9 mouse cellular contexts compared by ENCODE assay signal in the genomic region with DNA sequence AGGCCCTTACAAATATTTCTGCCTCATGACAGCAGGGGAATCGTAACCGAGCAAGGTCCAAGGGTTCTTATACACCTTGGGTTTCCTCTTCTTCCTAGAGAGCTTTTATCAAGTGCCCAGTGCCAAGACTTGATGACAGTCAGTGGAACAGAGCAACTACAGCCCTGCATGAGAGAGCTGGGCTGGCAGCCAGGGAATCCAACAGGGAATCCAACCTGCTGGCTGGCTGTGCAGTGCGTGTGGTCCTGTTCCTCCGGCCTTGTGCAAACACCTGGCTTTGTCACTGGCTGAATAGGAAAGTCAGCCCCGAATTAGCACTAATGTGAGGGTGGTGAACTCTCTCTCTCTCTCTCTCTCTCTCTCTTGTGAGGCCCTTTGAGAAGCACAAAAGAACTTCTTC. TPM values are rescaled to one million over a fixed set of nuclear protein-coding genes. Genes with fewer than 3 reads are reported as not detected.
DNase-seq lines count a peak whose midpoint lies in the region; ATAC-seq lines count a peak whose summit lies in the region.
"Had no signal": no experiment of that assay in that cellular context is flagged by ENCODE, and none has a peak within 500 bp of the region (broad histone marks: within the 10 kb centered on the region; RNA-seq: fewer than 3 reads in every experiment).

No protein-coding gene starts in this region.

- H3K27me3 ChIP-seq in forebrain, embryonic 14.5 days (replicated peaks; ENCODE audit: control insufficient read depth, insufficient read depth, low read length) = no peaks in the 10 kb centered on the region
- H3K27me3 ChIP-seq in forebrain, embryonic 12.5 days = 0 out of 2 replicates have a peak, but pooled peaks cover 3% of the 10 kb centered on the region
- H3K27me3 ChIP-seq in kidney, embryonic 15.5 days = no peaks in the 10 kb centered on the region

- H3K4me2 ChIP-seq in forebrain, embryonic 14.5 days (ENCODE audit: low read length) = no peak overlapping the region
- H3K4me2 ChIP-seq in forebrain, embryonic 12.5 days = no peak overlapping the region
- H3K4me2 ChIP-seq in kidney, embryonic 15.5 days = no peak overlapping the region

- ATAC-seq in forebrain, embryonic 14.5 days = no peak
- ATAC-seq in forebrain, embryonic 12.5 days (ENCODE audit: low FRiP score) = no peak
- ATAC-seq in kidney, embryonic 15.5 days (replicated peaks; ENCODE audit: low FRiP score) = no peak

- no peaks in the 10 kb centered on the region; the same call in 1 of the 2 replicates for H3K4me1 ChIP-seq in forebrain, embryonic 14.5 days (ENCODE audit: control insufficient read depth, insufficient read depth, low read length)
- peaks cover 8% of the 10 kb centered on the region for H3K4me1 ChIP-seq in forebrain, embryonic 12.5 days
- peaks cover 10% of the 10 kb centered on the region; the same call in 1 of the 2 replicates for H3K4me1 ChIP-seq in kidney, embryonic 15.5 days

- H3K9ac ChIP-seq in forebrain, embryonic 14.5 days (ENCODE audit: low read length) = no peak overlapping the region
- H3K9ac ChIP-seq in forebrain, embryonic 12.5 days = no peak overlapping the region
- H3K9ac ChIP-seq in kidney, embryonic 15.5 days = no peak overlapping the region

- H3K4me3 ChIP-seq in forebrain, embryonic 14.5 days (ENCODE audit: low read depth, low read length) = no peak overlapping the region
- H3K4me3 ChIP-seq in forebrain, embryonic 12.5 days (replicated peaks) = no peak overlapping the region
- H3K4me3 ChIP-seq in kidney, embryonic 15.5 days (replicated peaks) = no peak overlapping the region

- 0 out of 2 replicates have a peak, but pooled peaks cover 2% of the 10 kb centered on the region for H3K9me3 ChIP-seq in forebrain, embryonic 14.5 days (replicated peaks; ENCODE audit: control insufficient read depth, low read length)
- peaks cover 8% of the 10 kb centered on the region for H3K9me3 ChIP-seq in forebrain, embryonic 12.5 days
- H3K9me3 ChIP-seq in kidney, embryonic 15.5 days (replicated peaks) = no peaks in the 10 kb centered on the region

- H3K36me3 ChIP-seq in forebrain, embryonic 14.5 days (ENCODE audit: control insufficient read depth, insufficient read depth, low read length) = no peaks in the 10 kb centered on the region
- no peaks in the 10 kb centered on the region for H3K36me3 ChIP-seq in forebrain, embryonic 12.5 days (replicated peaks)
- H3K36me3 ChIP-seq in kidney, embryonic 15.5 days = no peaks in the 10 kb centered on the region

- peak; percentile 55 for DNase-seq in forebrain, embryonic 14.5 days (ENCODE audit: low spot score)
- DNase-seq in urinary bladder, postnatal 14 days (ENCODE audit: low spot score) = peak; percentile 49
- no peak for DNase-seq in urinary bladder, postnatal 25 days (ENCODE audit: low spot score)
- DNase-seq in testis, postnatal 10 days (ENCODE audit: low spot score) = no peak
- no peak for DNase-seq in spleen, adult 12 weeks (ENCODE audit: low spot score)
- DNase-seq in layer of hippocampus, postnatal 14 days (ENCODE audit: low spot score in 2 of 2) = no peak

- no peak overlapping the region for H3K27ac ChIP-seq in forebrain, embryonic 14.5 days (ENCODE audit: low read depth, low read length)
- no peak overlapping the region for H3K27ac ChIP-seq in forebrain, embryonic 12.5 days
- H3K27ac ChIP-seq in kidney, embryonic 15.5 days = peak overlapping the region; percentile 15; the same call in 1 of the 2 replicates

- 34% methylated on average over 5 of the region's 5 CpGs for WGBS in forebrain, embryonic 14.5 days
- WGBS in forebrain, embryonic 12.5 days = 41% methylated on average over 5 of the region's 5 CpGs
- 56% methylated on average over 5 of the region's 5 CpGs for WGBS in kidney, embryonic 15.5 days

RNA-seq across cellular contexts. Expression of a gene that starts 22.5 kb away (rescaled TPM):
- polyA plus RNA-seq in forebrain, embryonic 14.5 days (2014; fragmentation: Nextera tagmentation; extraction: Ambion mirVana) = 0.55 and 0.62 TPM in 2 replicates
- 1.9 and 2.8 TPM in 2 replicates for polyA plus RNA-seq in forebrain, embryonic 12.5 days (2016; fragmentation: Nextera tagmentation; extraction: Ambion mirVana)
- 2.0 and 3.4 TPM in 2 replicates for polyA plus RNA-seq in kidney, embryonic 15.5 days (2015; fragmentation: Nextera tagmentation; extraction: Ambion mirVana)
- total RNA-seq in layer of hippocampus, postnatal 14 days (2021) = under 1 TPM; 0.41 to 0.43 TPM
- total RNA-seq: CH12.LX had no signal

Comparison
In these comparisons a context has a peak if more than half of its experiments do, and no peak if none do; other contexts are left out.
1. DNase-seq: peak in forebrain, embryonic 14.5 days (single experiment) and urinary bladder, postnatal 14 days (single experiment); none in urinary bladder, postnatal 25 days (single experiment), testis, postnatal 10 days (single experiment), spleen, adult 12 weeks (single experiment) and layer of hippocampus, postnatal 14 days (0 of 2).